Mouse (Mus musculus) splenic B cell, adult 2 months (primary cell): Measurements from ENCODE around the gene Garnl3.
"Not testable (repeated sequence)": the region's sequence is repeated elsewhere in the genome, so short reads cannot be mapped to it uniquely, and the experiment has no call there.

Source experiments
- DNase-seq: peaks from one replicate; pipeline ENCODE4 v3.0.0-alpha.2; 2011; ENCODE audit warnings: low read depth, low spot score
- H3K27me3 ChIP-seq: 2 replicates; pipeline ENCODE4 v1.6.1; 2012; ENCODE audit warnings: mild to moderate bottlenecking, low read length, moderate library complexity, mixed read lengths; ENCODE audit not compliant: control insufficient read depth, poor library complexity, insufficient read depth, severe bottlenecking
- H3K36me3 ChIP-seq: 2 replicates; pipeline ENCODE4 v1.6.1; 2012; ENCODE audit warnings: mild to moderate bottlenecking, low read length, moderate library complexity, mixed read lengths; ENCODE audit not compliant: control insufficient read depth, poor library complexity, insufficient read depth, severe bottlenecking

The Garnl3 gene

GRCm38 (mm10) chr2:33132306-33132705 is 852 bp upstream of the Garnl3 start:
- H3K36me3 ChIP-seq, result no peaks in the 10 kb centered on the region
- H3K27me3 ChIP-seq, result no peaks in the 10 kb centered on the region
- peak; percentile 33 for DNase-seq

DNA sequence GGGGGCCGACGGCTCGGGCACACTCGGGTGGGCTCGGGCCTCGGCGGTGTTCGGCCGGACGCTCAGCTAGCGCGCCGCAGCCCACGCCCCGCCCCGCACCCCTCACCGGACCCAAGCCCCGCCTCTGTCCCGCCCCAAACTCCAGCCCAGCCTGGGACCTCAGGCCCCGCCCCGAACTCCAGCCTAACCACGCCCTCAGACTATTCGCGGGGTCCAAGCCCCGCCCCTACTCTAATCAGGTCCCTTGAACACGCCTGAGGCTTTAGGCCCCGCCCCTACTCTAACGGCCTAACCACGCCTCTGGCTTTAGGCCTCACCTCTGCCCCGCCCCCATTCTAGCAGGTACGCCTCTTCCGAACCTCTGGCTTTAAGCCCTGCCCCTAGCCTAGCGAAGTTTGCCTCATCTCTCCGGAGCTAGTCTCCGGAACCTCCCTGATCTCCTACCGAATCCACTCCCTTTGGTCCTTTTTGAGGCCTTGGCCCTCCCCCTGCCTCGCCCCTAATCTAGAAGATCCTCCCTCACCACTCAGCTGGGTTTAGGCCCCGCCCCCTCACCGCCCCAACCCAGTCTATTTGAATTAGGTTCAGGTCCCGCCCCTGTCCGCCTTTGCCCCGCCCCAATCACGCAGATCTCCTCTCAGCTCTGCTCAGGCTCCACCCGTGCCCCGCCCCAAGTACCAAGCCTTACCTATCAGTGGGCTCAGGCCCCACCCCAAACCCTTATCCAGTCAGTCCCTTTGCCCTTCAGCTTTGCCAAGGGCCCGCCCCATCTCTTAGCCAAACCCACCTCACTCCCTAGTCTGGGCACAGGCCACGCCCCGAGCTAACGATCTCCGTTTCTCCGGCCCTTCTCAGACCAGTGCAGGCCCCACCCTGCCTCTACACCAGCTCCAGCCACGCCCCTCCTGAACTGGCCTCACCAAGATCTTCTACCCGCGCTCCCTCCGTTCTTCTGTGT is 649 bp downstream of the Garnl3 start:
- peak; percentile 98 for DNase-seq
- Histone ChIP-seq H3K27me3 (no peaks in the 10 kb centered on the region), H3K36me3 (no peaks in the 10 kb centered on the region)

GRCm38 (mm10) chr2:33130141-33130525 is 1.3 kb downstream of the Garnl3 start:
- no peak for DNase-seq
- Histone ChIP-seq H3K36me3 (no peaks in the 10 kb centered on the region), H3K27me3 (no peaks in the 10 kb centered on the region)

- Histone ChIP-seq H3K27me3 (no peaks in the 10 kb centered on the region), H3K36me3 (no peaks in the 10 kb centered on the region)
- DNase-seq, result no peak
Measured at GRCm38 (mm10) chr2:33129696-33130095, 1.8 kb downstream of the Garnl3 start.

DNA sequence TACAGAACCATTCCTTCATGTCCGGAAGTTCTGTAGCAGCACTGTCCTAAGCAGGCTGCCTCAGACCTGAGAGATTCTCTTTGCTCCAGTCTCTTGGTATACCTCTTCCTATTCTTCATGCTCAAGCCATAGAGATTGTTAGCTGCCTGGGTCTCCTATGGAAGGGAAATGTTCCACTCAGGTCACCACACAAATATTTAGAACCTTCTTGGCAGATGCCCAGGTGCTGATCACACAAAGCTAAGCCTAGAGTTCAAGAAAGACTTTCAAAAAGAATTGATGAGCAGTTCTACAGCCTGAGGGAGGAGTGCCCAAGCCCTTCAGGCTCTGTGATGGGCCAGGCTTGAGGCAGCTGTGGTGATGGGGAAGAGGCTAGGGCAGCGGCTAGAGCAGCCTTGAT is 2.4 kb downstream of the Garnl3 start:
- DNase-seq, result peak; percentile 8
- no peaks in the 10 kb centered on the region for H3K36me3 ChIP-seq
- H3K27me3 ChIP-seq, result no peaks in the 10 kb centered on the region

- no peak for DNase-seq
- no peaks in the 10 kb centered on the region for H3K27me3 ChIP-seq
- no peaks in the 10 kb centered on the region for H3K36me3 ChIP-seq
Measured at GRCm38 (mm10) chr2:33127271-33127670, 4.2 kb downstream of the Garnl3 start.

GRCm38 (mm10) chr2:33122856-33123255 is 8.6 kb downstream of the Garnl3 start:
- no peak for DNase-seq
- H3K36me3 ChIP-seq, result no peaks in the 10 kb centered on the region
- no peaks in the 10 kb centered on the region for H3K27me3 ChIP-seq

GRCm38 (mm10) chr2:33100536-33100935 is 30.9 kb downstream of the Garnl3 start:
- DNase-seq, result no peak
- Histone ChIP-seq H3K36me3 (no peaks in the 10 kb centered on the region), H3K27me3 (no peaks in the 10 kb centered on the region)

GRCm38 (mm10) chr2:33097326-33097725 is 34.1 kb downstream of the Garnl3 start:
- not testable (repeated sequence) for H3K27me3 ChIP-seq, H3K36me3 ChIP-seq, DNase-seq

DNA sequence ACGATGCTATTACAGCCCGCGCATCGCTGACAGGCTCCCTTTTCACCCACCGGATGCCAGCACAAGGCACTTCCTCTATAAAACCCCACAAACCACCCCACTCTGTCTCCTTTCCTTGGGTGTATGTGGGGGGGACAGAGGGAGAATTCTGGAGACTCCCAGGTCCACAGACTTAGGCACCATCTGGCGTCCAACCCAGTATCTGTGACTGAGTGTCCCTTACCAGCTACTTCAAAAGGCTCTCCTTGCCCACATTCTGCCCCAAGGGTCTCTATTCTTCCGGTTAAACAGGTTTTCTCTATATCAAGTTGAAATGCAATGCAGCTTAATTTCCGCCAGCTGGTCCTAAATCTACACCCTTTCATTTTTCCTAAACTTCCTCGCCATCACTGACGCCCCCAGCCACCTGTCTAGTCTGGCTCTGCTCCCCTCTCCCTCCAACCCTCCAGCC is 36.2 kb downstream of the Garnl3 start:
- Histone ChIP-seq H3K27me3 (no peaks in the 10 kb centered on the region), H3K36me3 (no peaks in the 10 kb centered on the region)
- no peak for DNase-seq

- no peak for DNase-seq
- Histone ChIP-seq H3K36me3 (no peaks in the 10 kb centered on the region), H3K27me3 (no peaks in the 10 kb centered on the region)
Measured at GRCm38 (mm10) chr2:33090620-33091520, 40.6 kb downstream of the Garnl3 start.

- not testable (repeated sequence) for H3K36me3 ChIP-seq, DNase-seq, H3K27me3 ChIP-seq
Measured at GRCm38 (mm10) chr2:33090033-33090400, 41.4 kb downstream of the Garnl3 start.

- no peaks in the 10 kb centered on the region for H3K27me3 ChIP-seq
- no peaks in the 10 kb centered on the region for H3K36me3 ChIP-seq
- DNase-seq, result no peak
Measured at GRCm38 (mm10) chr2:33089356-33090032, 42.0 kb downstream of the Garnl3 start.

DNA sequence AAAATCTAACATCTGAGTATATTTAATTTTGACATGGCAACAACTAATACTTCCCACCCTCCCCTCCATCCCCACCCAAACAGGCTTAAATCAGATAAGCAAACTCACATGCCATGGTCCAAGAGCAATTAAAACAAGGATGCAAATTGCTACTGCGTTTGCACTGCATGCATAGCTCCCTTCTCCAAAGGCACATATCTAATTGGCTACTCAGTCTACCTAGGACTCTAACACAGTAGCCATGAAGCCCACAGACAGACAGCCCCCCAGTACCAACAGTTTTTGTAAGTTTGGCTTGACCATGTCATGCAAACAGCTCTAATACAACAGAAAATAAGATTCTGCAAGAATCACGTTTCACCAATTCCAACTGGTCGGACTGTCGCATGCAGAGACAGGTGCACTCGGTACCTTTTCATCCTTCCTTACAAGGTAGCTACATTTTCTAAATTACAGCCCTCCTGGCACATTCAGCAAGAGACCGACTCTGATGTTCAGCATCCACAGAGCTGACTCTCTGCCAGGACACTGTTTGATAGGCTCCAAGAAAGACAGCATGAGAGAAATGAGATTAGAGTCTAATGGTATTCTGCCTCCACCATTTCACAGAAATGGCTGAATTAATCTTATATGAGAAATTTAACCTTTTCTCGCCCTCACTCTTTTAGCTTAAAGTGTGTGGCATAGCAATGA is 44.6 kb downstream of the Garnl3 start:
- H3K27me3 ChIP-seq, result no peaks in the 10 kb centered on the region
- no peaks in the 10 kb centered on the region for H3K36me3 ChIP-seq
- no peak for DNase-seq
